Mouse (Mus musculus) hindbrain, postnatal 0 days (tissue): ENCODE measurements around the gene Tmem229b. TPM values are rescaled to one million over a fixed set of nuclear protein-coding genes. Genes with fewer than 3 reads are reported as not detected.

Source experiments
- ATAC-seq: fragments of 200-750 bp; cut with Nextera tagmentation; 2 replicates; pipeline ENCODE4 v1.8.0; 2017; ENCODE audit warnings: mild to moderate bottlenecking, moderate TSS enrichment, moderate library complexity
- DNase-seq: peaks from one replicate; pipeline ENCODE4 v3.0.0-alpha.2; 2015; ENCODE audit warnings: low spot score
- H3K27ac ChIP-seq: fragments of 300-500 bp; sonication (generic); 2 replicates; pipeline ENCODE4 v1.5.1; 2014; ENCODE audit warnings: mild to moderate bottlenecking
- H3K27me3 ChIP-seq: fragments of 300-500 bp; sonication (generic); 2 replicates; pipeline ENCODE4 v1.6.1; 2014; ENCODE audit warnings: low read length, mixed read lengths; ENCODE audit not compliant: insufficient read depth
- H3K36me3 ChIP-seq: fragments of 300-500 bp; sonication (generic); 2 replicates; pipeline ENCODE4 v1.6.1; 2014; ENCODE audit warnings: low read length, mixed read lengths; ENCODE audit not compliant: insufficient read depth
- H3K4me1 ChIP-seq: fragments of 300-500 bp; sonication (generic); 2 replicates; pipeline ENCODE4 v1.6.1; 2014; ENCODE audit warnings: antibody characterized with exemption, low read length, mixed read lengths; ENCODE audit not compliant: insufficient read depth
- H3K4me2 ChIP-seq: fragments of 300-500 bp; sonication (generic); 2 replicates; pipeline ENCODE4 v1.6.1; 2014; ENCODE audit warnings: low read depth, mild to moderate bottlenecking, low read length, moderate library complexity, mixed read lengths
- H3K4me3 ChIP-seq: fragments of 300-500 bp; sonication (generic); 2 replicates; pipeline ENCODE4 v1.5.1; 2014; ENCODE audit warnings: low read length
- H3K9ac ChIP-seq: fragments of 300-500 bp; sonication (generic); replicated peaks from 2 replicates; pipeline ENCODE4 v1.6.1; 2014; ENCODE audit warnings: mild to moderate bottlenecking, low read length, moderate library complexity, mixed read lengths
- H3K9me3 ChIP-seq: fragments of 300-500 bp; sonication (generic); 2 replicates; pipeline ENCODE4 v1.6.1; 2016; ENCODE audit warnings: low read length, mixed read lengths
- CTCF ChIP-seq: IDR thresholded peaks from 2 replicates; pipeline ENCODE4 v1.5.1; 2016; ENCODE audit warnings: antibody characterized with exemption, control low read depth, low read depth
- WGBS: fragments of 180-500 bp; shearing (Covaris S2); extraction: QIAGEN DNeasy Blood & Tissue Kit; methylation state at CpG from one replicate; pipeline ENCODE4 v1.1.7; 2014; 5-methylcytosine and 5-hydroxymethylcytosine counted together
- polyA plus RNA-seq: library from polyadenylated mRNA; unstranded; fragments of >200 nt; fragmentation: Nextera tagmentation; extraction: Ambion mirVana; gene quantifications from 2 replicates; pipeline ENCODE4 v1.2.1, GENCODE M21; 2015
- total RNA-seq: library from RNA; depleted of rRNA; stranded (reverse); fragments of >200 nt; gene quantifications from 2 replicates; pipeline ENCODE4 v1.2.3, GENCODE M21; 2014

Tmem229b gene
- total and polyA plus RNA-seq, 2 experiments from 2014 or later: 54.4 to 192 TPM

- peak; percentile 66 for TF ChIP-seq CTCF
- Histone ChIP-seq H3K4me3 (peak overlapping the region; percentile 83), H3K27ac (peak overlapping the region; percentile 89), H3K4me2 (peak overlapping the region; percentile 70), H3K27me3 (no peaks in the 10 kb centered on the region), H3K36me3 (no peaks in the 10 kb centered on the region), H3K9me3 (no peaks in the 10 kb centered on the region), H3K4me1 (0 out of 2 replicates have a peak, but pooled peaks cover 4% of the 10 kb centered on the region), H3K9ac (peak overlapping the region; percentile 93)
- under 1% methylated on average over 45 of the region's 53 CpGs for WGBS
- DNase-seq (peak; percentile 64), ATAC-seq (peak; percentile 80)
These were observed 825 bp downstream of the Tmem229b start for GRCm38 (mm10) chr12:79006478-79007125.

DNA sequence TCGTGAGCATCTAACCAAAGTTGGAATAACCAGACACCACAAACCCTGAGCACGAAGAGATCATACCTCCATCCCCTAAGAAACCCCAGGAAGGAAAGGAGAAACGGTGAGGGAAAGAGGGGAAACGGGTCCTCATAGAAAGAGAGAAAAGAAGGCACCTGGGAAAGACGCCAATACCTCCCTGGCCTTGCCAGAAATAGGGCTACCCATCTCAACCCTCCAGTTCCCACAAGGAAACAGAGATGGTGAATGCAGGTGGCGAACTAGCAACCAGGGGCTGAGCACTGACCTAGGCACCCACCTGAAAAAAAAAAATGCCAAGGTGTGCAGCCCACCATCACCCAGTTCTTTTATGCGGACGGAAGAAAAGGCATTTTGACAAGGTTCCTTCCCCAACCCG lies 1.4 kb downstream of the Tmem229b start:
- H3K9me3 ChIP-seq: no peaks in the 10 kb centered on the region
- H3K4me2 ChIP-seq: peak overlapping the region; percentile 70
- H3K27me3 ChIP-seq: no peaks in the 10 kb centered on the region
- DNase-seq: no peak
- 0 out of 2 replicates have a peak, but pooled peaks cover 4% of the 10 kb centered on the region for H3K4me1 ChIP-seq
- H3K36me3 ChIP-seq: no peaks in the 10 kb centered on the region
- 22% methylated on average over 9 of the region's 9 CpGs for WGBS
- peak overlapping the region; percentile 93 for H3K9ac ChIP-seq
- TF ChIP-seq CTCF: no peak
- H3K4me3 ChIP-seq: peak overlapping the region; percentile 83
- no peak overlapping the region; the same call in 1 of the 2 replicates for H3K27ac ChIP-seq
- ATAC-seq: no peak

DNA sequence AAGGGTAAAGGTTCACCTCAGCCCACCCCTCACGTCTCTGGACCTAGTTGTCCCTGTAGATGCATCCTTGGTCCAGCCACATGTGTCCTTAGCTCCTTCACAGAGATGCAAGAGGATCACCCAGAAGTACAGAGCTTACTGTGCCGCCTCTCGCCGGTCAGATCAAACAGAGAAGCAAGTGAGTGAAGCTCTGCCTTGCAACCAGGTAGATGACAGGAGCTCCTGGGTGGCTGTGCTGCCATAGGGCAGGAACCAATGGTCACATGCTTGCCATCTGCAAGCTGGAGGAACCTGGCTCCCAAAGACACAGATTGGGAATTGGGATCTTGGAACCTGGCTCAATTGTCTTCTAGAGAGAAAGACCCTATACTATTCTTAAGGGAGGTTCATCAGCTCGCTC lies 2.0 kb downstream of the Tmem229b start:
- Histone ChIP-seq H3K9ac (no peak overlapping the region), H3K9me3 (no peaks in the 10 kb centered on the region), H3K4me1 (0 out of 2 replicates have a peak, but pooled peaks cover 4% of the 10 kb centered on the region), H3K27ac (no peak overlapping the region), H3K4me2 (peak overlapping the region; percentile 70), H3K4me3 (no peak overlapping the region), H3K27me3 (no peaks in the 10 kb centered on the region), H3K36me3 (no peaks in the 10 kb centered on the region)
- DNase-seq: no peak
- TF ChIP-seq CTCF: no peak
- 90% methylated on average over 5 of the region's 5 CpGs for WGBS
- no peak for ATAC-seq

GRCm38 (mm10) chr12:79002978-79003377 lies 4.4 kb downstream of the Tmem229b start:
- no peak for TF ChIP-seq CTCF
- DNase-seq (no peak), ATAC-seq (no peak)
- Histone ChIP-seq H3K4me3 (no peak overlapping the region), H3K9me3 (no peaks in the 10 kb centered on the region), H3K36me3 (no peaks in the 10 kb centered on the region), H3K4me1 (0 out of 2 replicates have a peak, but pooled peaks cover 4% of the 10 kb centered on the region), H3K9ac (no peak overlapping the region), H3K4me2 (no peak overlapping the region), H3K27ac (no peak overlapping the region), H3K27me3 (no peaks in the 10 kb centered on the region)
- 93% methylated on average over 3 of the region's 3 CpGs for WGBS

DNA sequence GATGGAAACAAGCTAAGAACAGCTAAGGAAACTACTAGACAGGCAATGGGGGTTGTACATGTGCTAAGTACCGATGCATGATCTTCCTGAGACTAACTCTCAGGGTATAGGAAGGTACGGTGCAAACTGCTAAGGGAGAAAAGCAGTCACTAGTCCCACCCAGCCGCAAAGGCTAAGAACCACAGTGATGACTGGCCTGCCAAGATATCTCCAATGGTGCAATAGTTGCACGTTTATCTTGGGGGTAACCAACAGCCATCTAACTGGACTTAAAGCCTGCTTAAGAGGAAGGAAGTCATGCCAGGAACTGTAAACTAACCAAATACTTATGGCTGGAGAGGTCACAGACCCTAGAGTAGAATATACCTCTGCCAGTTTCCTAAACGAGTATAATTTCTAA lies 5.0 kb downstream of the Tmem229b start:
- ATAC-seq (no peak), DNase-seq (no peak)
- WGBS: 92% methylated on average over 5 of the region's 5 CpGs
- Histone ChIP-seq H3K27me3 (no peaks in the 10 kb centered on the region), H3K4me2 (no peak overlapping the region), H3K4me3 (no peak overlapping the region), H3K9ac (no peak overlapping the region), H3K4me1 (0 out of 2 replicates have a peak, but pooled peaks cover 4% of the 10 kb centered on the region), H3K36me3 (no peaks in the 10 kb centered on the region), H3K9me3 (no peaks in the 10 kb centered on the region), H3K27ac (no peak overlapping the region)
- TF ChIP-seq CTCF: no peak

DNA sequence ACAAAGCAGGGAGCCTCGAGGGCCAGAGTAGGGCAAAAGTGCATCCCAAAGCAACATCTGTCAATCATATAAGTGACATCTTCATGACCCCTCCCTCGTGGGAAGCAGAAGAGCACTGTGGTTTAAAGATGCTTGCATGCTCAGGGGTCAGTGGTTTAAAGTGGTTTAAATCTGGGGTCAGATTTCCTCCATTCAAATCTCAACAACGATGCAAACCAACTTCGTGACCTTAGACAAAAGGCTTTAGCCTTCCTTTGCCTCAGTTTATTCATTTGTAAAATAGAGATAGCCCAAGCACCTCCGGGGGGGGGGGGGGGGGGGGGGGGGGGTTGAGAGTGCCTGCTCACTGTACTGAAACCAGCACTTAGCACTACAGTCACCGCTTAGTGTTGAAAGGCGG lies 10.7 kb downstream of the Tmem229b start:
- 22% methylated on average over 6 of the region's 7 CpGs for WGBS
- no peaks in the 10 kb centered on the region for H3K36me3 ChIP-seq
- no peaks in the 10 kb centered on the region for H3K9me3 ChIP-seq
- H3K9ac ChIP-seq: no peak overlapping the region
- no peak for DNase-seq
- no peak for TF ChIP-seq CTCF
- no peak for ATAC-seq
- H3K27ac ChIP-seq: no peak overlapping the region
- no peak overlapping the region for H3K4me2 ChIP-seq
- H3K4me3 ChIP-seq: no peak overlapping the region
- no peaks in the 10 kb centered on the region for H3K4me1 ChIP-seq
- H3K27me3 ChIP-seq: no peaks in the 10 kb centered on the region

- DNase-seq: no peak
- no peak for ATAC-seq
- Histone ChIP-seq H3K9me3 (no peaks in the 10 kb centered on the region), H3K27ac (no peak overlapping the region), H3K4me1 (no peaks in the 10 kb centered on the region), H3K4me2 (no peak overlapping the region), H3K9ac (no peak overlapping the region), H3K27me3 (no peaks in the 10 kb centered on the region), H3K36me3 (no peaks in the 10 kb centered on the region), H3K4me3 (no peak overlapping the region)
- TF ChIP-seq CTCF: no peak
- WGBS: 73% methylated on average over 4 of the region's 4 CpGs
These were observed 11.2 kb downstream of the Tmem229b start for GRCm38 (mm10) chr12:78996271-78996670.
